Mouse (Mus musculus) C2C12 (cell line): ENCODE measurements around the gene Degs2.

Experiments used
- CTCF ChIP-seq: IDR thresholded peaks from one replicate; pipeline ENCODE4 v1.5.1; 2011; ENCODE audit not compliant: control insufficient read depth, insufficient read depth, insufficient read length
- FOSL1 ChIP-seq: IDR thresholded peaks from one replicate; pipeline ENCODE4 v1.8.0; 2011; ENCODE audit warnings: mild to moderate bottlenecking, low read length; ENCODE audit not compliant: poor library complexity, insufficient read depth, severe bottlenecking
- MAX ChIP-seq: IDR thresholded peaks from one replicate; pipeline ENCODE4 v1.6.1; 2011; ENCODE audit warnings: mild to moderate bottlenecking, control low read depth
- MYOG ChIP-seq: IDR thresholded peaks from one replicate; pipeline ENCODE4 v1.6.1; 2011; ENCODE audit not compliant: control insufficient read depth, insufficient read length; ENCODE audit errors: extremely low read depth
- USF1 ChIP-seq: IDR thresholded peaks from one replicate; pipeline ENCODE4 v1.6.1; 2011; ENCODE audit warnings: low read depth, mild to moderate bottlenecking, control low read depth, moderate library complexity

DNA sequence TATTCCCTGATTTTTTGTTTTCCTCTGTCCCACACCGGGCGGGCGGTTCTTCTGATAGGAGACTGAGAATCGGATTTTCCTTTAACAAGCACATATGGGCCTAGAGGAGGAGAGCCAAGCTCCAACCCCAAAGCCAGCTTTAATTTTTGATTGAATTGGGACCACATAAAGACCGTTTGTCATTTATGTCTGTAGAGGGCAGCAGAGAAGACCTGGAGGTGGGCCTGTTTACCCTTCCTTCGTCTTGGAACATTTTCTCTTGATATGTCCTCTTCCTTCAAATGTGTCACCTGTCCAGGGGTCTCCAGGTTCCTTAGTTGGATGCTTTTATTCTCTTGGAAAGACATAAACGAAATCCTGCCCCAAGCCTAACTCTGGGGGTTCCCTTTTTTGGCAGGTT, 4.0 kb upstream of the Degs2 start:
- no peak for TF ChIP-seq CTCF
- TF ChIP-seq MAX = no peak
- TF ChIP-seq MYOG = no peak
- TF ChIP-seq USF1 = no peak
- TF ChIP-seq FOSL1 = no peak
